Mouse (Mus musculus): ENCODE results near the gene Zbtb7a.

The Zbtb7a gene

GRCm38 (mm10) chr10:81191342-81191982 is 56.4 kb downstream of the Zbtb7a start:
- no peak for DNase-seq

GRCm38 (mm10) chr10:81192270-81192967 is 57.4 kb downstream of the Zbtb7a start:
- DNase-seq: peak; percentile 93

GRCm38 (mm10) chr10:81192968-81193501 is 58.0 kb downstream of the Zbtb7a start:
- no peak for DNase-seq

- DNase-seq: no peak
Observed at GRCm38 (mm10) chr10:81193991-81194774, 59.2 kb downstream of the Zbtb7a start.

GRCm38 (mm10) chr10:81195300-81195699 is 60.3 kb downstream of the Zbtb7a start:
- DNase-seq: no peak

- no peak for DNase-seq
Observed at GRCm38 (mm10) chr10:81196470-81197065, 61.5 kb downstream of the Zbtb7a start.

GRCm38 (mm10) chr10:81197305-81197704 is 62.3 kb downstream of the Zbtb7a start:
- DNase-seq: no peak

- no peak for DNase-seq
Observed at GRCm38 (mm10) chr10:81198230-81198629, 63.2 kb downstream of the Zbtb7a start.

GRCm38 (mm10) chr10:81198990-81199389 is 64.0 kb downstream of the Zbtb7a start:
- no peak for DNase-seq

GRCm38 (mm10) chr10:81200141-81200540 is 65.1 kb downstream of the Zbtb7a start:
- no peak for DNase-seq

- no peak for DNase-seq
Observed at GRCm38 (mm10) chr10:81200605-81201287, 65.7 kb downstream of the Zbtb7a start.

GRCm38 (mm10) chr10:81201807-81202758 is 67.1 kb downstream of the Zbtb7a start, which contains the start of gene Nmrk2:
Gene Nmrk2, minus strand, starts transcription at chr10:81202051.
- no peak for DNase-seq

Measured in layer of hippocampus, adult 9-11 months (tissue).